Mouse (Mus musculus) limb, embryonic 13.5 days (tissue): Measurements from ENCODE around the gene Tpd52l1. TPM values are rescaled to one million over a fixed set of nuclear protein-coding genes. Genes with fewer than 3 reads are reported as not detected.
"Not testable (repeated sequence)": the region's sequence is repeated elsewhere in the genome, so short reads cannot be mapped to it uniquely, and the experiment has no call there.

ENCODE experiments used
- ATAC-seq: fragments of 200-750 bp; cut with Nextera tagmentation; 2 replicates; pipeline ENCODE4 v1.8.0; 2017; ENCODE audit warnings: low read depth, moderate number of reproducible peaks, moderate TSS enrichment; ENCODE audit not compliant: low FRiP score
- H3K27ac ChIP-seq: fragments of 300-500 bp; sonication (generic); 2 replicates; pipeline ENCODE4 v1.5.1; 2015; ENCODE audit warnings: inconsistent platforms, mild to moderate bottlenecking, moderate library complexity
- H3K27me3 ChIP-seq: fragments of 300-500 bp; sonication (generic); 2 replicates; pipeline ENCODE4 v1.6.1; 2015; ENCODE audit warnings: mild to moderate bottlenecking, inconsistent platforms
- H3K36me3 ChIP-seq: fragments of 300-500 bp; sonication (generic); 2 replicates; pipeline ENCODE4 v1.6.1; 2015; ENCODE audit warnings: inconsistent platforms, mild to moderate bottlenecking, moderate library complexity
- H3K4me1 ChIP-seq: fragments of 300-500 bp; sonication (generic); 2 replicates; pipeline ENCODE4 v1.6.1; 2015; ENCODE audit warnings: inconsistent platforms
- H3K4me2 ChIP-seq: fragments of 300-500 bp; sonication (generic); replicated peaks from 2 replicates; pipeline ENCODE4 v1.6.1; 2015; ENCODE audit warnings: inconsistent platforms, mild to moderate bottlenecking, moderate library complexity
- H3K4me3 ChIP-seq: fragments of 300-500 bp; sonication (generic); 2 replicates; pipeline ENCODE4 v1.5.1; 2015; ENCODE audit warnings: moderate library complexity, mild to moderate bottlenecking, inconsistent platforms
- H3K9ac ChIP-seq: fragments of 300-500 bp; sonication (generic); 2 replicates; pipeline ENCODE4 v1.6.1; 2015; ENCODE audit warnings: mild to moderate bottlenecking, inconsistent platforms
- H3K9me3 ChIP-seq: fragments of 300-500 bp; sonication (generic); 2 replicates; pipeline ENCODE4 v1.6.1; 2016; ENCODE audit warnings: inconsistent platforms
- WGBS: fragments of 180-500 bp; shearing (Covaris S2); methylation state at CpG from one replicate; pipeline ENCODE4 v1.1.7; 2015; 5-methylcytosine and 5-hydroxymethylcytosine counted together
- polyA plus RNA-seq: library from polyadenylated mRNA; unstranded; fragments of >200 nt; fragmentation: Nextera tagmentation; extraction: Ambion mirVana; gene quantifications from 2 replicates; pipeline ENCODE4 v1.2.1, GENCODE M21; 2015

Tpd52l1 gene
- polyA plus RNA-seq, 1 experiment from 2014 or later: 45.6 TPM

DNA sequence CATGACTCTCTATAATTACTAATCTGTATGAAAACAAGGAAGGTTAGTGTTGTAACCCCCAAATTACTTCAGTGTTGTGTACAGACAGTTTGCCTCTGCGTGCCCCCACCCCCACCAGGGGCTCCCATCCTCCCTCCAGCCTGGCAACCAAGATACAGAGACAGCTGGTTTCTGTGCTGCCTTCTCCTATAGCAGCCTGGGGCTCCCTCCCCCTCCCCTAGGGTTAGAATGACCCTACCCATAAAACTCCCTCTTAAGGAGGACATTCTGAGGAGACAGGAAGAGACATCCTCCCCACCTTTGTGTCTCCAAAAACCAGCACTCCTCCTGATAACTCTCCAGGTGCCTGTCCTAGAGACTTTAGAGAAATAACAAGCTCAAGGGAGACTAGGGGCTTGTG is 52.8 kb downstream of the Tpd52l1 start:
- WGBS: 15% methylated on average over 1 of the region's 1 CpGs
- no peak for ATAC-seq
- no peaks in the 10 kb centered on the region for H3K9me3 ChIP-seq
- no peaks in the 10 kb centered on the region for H3K36me3 ChIP-seq
- no peak overlapping the region for H3K9ac ChIP-seq
- H3K4me2 ChIP-seq: no peak overlapping the region
- no peaks in the 10 kb centered on the region for H3K27me3 ChIP-seq
- H3K4me1 ChIP-seq: peaks cover 4% of the 10 kb centered on the region; the same call in 1 of the 2 replicates
- no peak overlapping the region for H3K4me3 ChIP-seq
- H3K27ac ChIP-seq: no peak overlapping the region

DNA sequence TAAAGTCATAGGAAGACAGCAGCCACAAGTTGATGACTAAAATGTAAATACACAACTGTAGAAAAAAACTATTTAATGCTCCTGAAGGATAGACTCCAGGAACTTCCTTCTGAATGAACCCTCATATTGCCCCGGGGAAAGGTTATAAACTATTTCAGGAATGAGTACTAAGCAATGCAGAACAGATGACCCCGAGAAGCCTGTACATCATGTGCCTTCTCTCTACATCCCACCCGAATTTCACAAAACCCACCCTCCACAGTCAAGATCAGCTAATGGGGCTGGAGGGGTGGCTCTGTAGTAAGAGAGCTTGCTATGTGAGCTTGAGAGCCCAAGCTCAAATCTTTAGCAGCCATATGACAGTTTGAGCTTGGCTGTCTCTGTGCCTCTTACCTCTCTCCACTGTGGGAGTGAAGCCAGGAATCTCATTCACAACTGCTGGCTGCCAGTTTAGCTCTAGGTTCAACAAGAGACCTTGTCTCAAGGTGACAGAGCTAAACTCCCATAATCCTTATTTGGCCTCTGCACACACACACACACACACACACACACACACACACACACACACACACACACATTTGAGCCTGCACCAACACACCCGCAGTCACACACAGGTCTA is 54.9 kb downstream of the Tpd52l1 start:
- Histone ChIP-seq H3K9ac (no peak overlapping the region), H3K27ac (no peak overlapping the region), H3K4me2 (no peak overlapping the region), H3K36me3 (no peaks in the 10 kb centered on the region), H3K9me3 (no peaks in the 10 kb centered on the region), H3K27me3 (no peaks in the 10 kb centered on the region), H3K4me3 (no peak overlapping the region), H3K4me1 (peaks cover 4% of the 10 kb centered on the region; the same call in 1 of the 2 replicates)
- ATAC-seq: no peak
- WGBS: 48% methylated on average over 3 of the region's 4 CpGs

DNA sequence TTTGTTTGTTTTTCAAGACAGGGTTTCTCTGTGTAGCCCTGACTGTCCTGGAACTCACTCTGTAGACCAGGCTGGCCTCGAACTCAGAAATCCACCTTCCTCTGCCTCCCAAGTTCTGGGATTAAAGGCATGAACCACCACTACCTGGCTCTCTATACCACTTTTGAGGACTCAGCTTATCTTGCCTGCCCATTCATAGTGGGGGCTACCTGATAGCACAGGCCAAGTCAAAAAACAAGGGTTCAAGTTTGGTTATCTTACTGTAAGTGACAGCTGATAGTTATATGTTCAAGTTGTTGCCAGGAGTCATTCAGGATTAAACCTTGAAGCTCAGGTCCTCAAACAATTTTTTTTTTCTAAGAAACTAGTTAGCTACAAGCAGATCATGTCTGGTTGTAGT is 57.2 kb downstream of the Tpd52l1 start:
- not testable (repeated sequence) for H3K27ac ChIP-seq, H3K4me2 ChIP-seq, ATAC-seq, H3K4me3 ChIP-seq, H3K4me1 ChIP-seq, H3K36me3 ChIP-seq, H3K27me3 ChIP-seq, H3K9ac ChIP-seq, H3K9me3 ChIP-seq
- WGBS: 94% methylated on average over 1 of the region's 1 CpGs

DNA sequence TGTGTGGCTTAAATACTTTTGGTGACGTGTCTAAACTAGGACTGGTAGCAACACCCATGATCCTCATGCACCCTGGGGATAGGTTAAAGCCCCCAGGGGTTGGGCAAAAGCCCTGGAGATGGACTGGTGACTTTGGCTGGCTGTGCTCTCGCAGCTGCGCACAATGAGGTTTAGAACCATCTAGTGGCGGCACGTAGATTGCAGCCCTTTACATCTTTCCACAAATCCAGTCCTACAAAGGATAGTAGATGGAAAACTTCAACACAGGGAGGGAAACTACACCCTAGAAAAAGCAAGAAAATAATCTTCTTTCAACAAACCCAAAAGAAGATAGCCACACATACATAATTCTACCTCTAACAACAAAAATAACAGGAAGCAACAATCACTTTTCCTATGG is 75.6 kb downstream of the Tpd52l1 start:
- ATAC-seq, H3K9ac ChIP-seq, H3K4me1 ChIP-seq, H3K4me2 ChIP-seq, H3K27ac ChIP-seq, H3K4me3 ChIP-seq, H3K27me3 ChIP-seq, H3K36me3 ChIP-seq, H3K9me3 ChIP-seq: not testable (repeated sequence)
- WGBS: 22% methylated on average over 4 of the region's 5 CpGs

DNA sequence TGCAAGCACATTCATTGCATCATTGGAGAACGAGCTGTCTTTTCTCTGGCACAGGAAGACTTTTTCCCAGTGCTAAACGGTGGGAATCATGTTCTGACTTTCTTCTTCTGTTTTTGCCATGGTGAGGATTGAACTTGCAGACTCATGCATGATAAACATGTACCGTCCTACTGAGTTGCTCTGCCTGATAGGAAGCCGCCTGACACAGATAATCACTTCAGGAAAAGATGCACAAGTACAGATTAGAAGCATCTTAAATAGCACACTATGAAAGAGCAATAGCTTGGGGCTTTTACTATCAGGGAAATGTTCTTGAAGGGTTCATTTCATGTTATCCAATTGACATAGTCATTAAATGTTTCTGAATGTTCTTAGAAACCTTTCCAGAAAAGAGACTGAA is 86.0 kb downstream of the Tpd52l1 start:
- WGBS: 88% methylated on average over 4 of the region's 4 CpGs

DNA sequence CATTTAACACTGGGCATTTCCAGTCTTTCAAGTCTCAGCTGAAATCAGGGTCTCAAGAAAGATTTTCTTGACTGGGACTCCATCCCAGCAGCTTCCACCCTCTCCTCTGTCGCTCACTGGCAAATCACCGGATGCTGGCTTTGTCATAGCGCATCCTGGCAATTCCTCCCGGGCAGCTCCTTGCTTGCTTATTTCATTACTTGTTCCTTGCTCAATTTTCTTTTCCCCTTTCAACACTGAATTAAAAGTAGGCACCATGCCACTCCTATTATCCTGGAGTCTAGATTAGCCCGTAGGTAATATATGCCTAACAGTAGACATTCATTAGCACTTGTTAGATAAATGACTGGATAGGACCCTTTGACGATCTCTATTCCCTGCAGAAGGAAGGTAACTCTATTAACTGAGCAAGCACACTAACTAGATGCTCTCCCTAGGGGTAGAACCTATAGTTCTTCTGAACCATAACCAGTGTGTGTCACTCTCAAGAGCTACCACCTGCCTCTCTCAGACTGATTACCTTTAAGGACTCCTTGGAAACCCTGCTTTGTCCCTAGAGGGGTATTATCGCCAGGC is 90.8 kb downstream of the Tpd52l1 start:
- ATAC-seq: no peak
- Histone ChIP-seq H3K27me3 (no peaks in the 10 kb centered on the region), H3K4me2 (no peak overlapping the region), H3K36me3 (no peaks in the 10 kb centered on the region), H3K4me3 (no peak overlapping the region), H3K9me3 (0 out of 2 replicates have a peak, but pooled peaks cover 3% of the 10 kb centered on the region), H3K9ac (no peak overlapping the region), H3K4me1 (no peaks in the 10 kb centered on the region), H3K27ac (no peak overlapping the region)
- 77% methylated on average over 7 of the region's 7 CpGs for WGBS

More for the DNA sequence above, 86.0 kb downstream of the Tpd52l1 start:
- Histone ChIP-seq H3K9me3 (0 out of 2 replicates have a peak, but pooled peaks cover 3% of the 10 kb centered on the region), H3K36me3 (no peaks in the 10 kb centered on the region), H3K9ac (no peak overlapping the region), H3K4me2 (no peak overlapping the region), H3K27ac (no peak overlapping the region), H3K4me1 (no peaks in the 10 kb centered on the region), H3K4me3 (no peak overlapping the region), H3K27me3 (no peaks in the 10 kb centered on the region)
- no peak for ATAC-seq

DNA sequence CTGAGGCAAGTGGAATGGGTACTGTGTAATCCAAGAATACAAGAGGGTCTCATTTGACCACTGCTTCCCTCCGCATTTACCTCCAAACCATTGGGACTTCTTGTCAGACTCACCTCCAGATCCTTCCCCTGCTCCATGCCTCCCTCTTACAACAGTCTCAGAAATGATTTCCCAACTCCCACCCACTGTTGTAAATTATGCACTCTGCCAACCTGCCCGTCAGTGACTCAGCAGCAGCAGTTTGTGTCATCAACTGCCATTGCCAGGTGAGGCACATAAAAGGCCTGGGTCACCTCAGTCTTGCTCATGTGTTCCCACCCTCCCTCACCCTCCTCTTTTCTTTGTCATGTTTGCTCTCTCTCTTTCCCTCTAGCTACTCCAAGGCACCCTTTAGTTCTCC is 91.6 kb downstream of the Tpd52l1 start:
- no peak overlapping the region for H3K9ac ChIP-seq
- ATAC-seq: no peak
- H3K4me2 ChIP-seq: no peak overlapping the region
- no peaks in the 10 kb centered on the region for H3K36me3 ChIP-seq
- H3K4me1 ChIP-seq: no peaks in the 10 kb centered on the region
- WGBS: 81% methylated on average over 2 of the region's 2 CpGs
- H3K4me3 ChIP-seq: no peak overlapping the region
- H3K27ac ChIP-seq: no peak overlapping the region
- no peaks in the 10 kb centered on the region for H3K9me3 ChIP-seq
- no peaks in the 10 kb centered on the region for H3K27me3 ChIP-seq

DNA sequence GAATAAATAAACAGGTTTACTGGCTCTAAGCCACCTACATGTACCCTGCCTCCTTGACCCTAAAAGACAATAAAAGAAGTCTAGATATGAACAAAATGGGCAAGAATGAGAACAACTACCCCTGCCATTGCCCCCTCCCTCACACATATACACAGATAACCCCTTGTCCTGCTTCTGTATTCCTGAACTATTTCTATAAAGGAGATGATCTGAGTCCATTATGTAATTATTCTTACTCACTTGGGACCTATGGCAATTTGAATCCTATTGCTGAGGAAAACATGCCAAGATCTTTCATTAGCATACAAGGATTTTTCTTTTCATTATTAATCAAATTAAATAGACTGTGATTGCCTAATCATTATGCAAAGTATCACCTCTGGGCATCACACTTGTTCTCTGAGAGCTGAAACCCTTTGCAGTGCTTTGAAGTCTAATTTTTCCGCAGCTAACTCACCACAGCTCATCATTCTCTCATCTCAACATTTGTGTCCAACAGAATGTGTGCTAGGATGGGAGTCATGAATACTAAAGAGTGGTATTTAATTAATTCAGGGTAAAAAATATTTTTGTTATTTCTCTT is 92.8 kb downstream of the Tpd52l1 start:
- Histone ChIP-seq H3K4me2 (no peak overlapping the region), H3K4me3 (no peak overlapping the region), H3K4me1 (no peaks in the 10 kb centered on the region), H3K27ac (no peak overlapping the region), H3K27me3 (no peaks in the 10 kb centered on the region), H3K9ac (no peak overlapping the region), H3K9me3 (no peaks in the 10 kb centered on the region), H3K36me3 (no peaks in the 10 kb centered on the region)
- ATAC-seq: no peak
- 87% methylated on average over 1 of the region's 1 CpGs for WGBS

DNA sequence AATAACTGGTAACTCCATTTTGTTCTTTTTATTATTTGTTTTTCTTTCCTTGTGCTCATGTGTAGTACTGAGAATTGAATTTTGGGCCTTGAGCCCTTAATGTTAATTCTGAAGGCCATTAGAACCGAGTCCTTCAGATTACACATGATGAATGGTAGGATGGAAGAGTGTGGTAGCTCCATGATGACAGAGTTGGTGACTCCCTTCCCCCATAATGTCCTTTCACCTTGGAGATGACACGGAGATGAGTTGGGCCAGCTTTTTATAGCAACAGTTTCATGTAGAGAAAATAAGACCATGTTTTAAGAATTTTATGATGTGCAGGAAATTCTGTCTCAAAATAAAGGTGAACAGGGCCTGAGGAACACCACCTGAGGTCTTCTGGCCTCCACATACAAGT is 94.7 kb downstream of the Tpd52l1 start:
- H3K27me3 ChIP-seq: no peaks in the 10 kb centered on the region
- no peak overlapping the region for H3K27ac ChIP-seq
- ATAC-seq: no peak
- H3K9me3 ChIP-seq: no peaks in the 10 kb centered on the region
- H3K4me1 ChIP-seq: no peaks in the 10 kb centered on the region
- H3K36me3 ChIP-seq: no peaks in the 10 kb centered on the region
- H3K4me3 ChIP-seq: no peak overlapping the region
- WGBS: 86% methylated on average over 2 of the region's 2 CpGs
- no peak overlapping the region for H3K4me2 ChIP-seq
- no peak overlapping the region for H3K9ac ChIP-seq

DNA sequence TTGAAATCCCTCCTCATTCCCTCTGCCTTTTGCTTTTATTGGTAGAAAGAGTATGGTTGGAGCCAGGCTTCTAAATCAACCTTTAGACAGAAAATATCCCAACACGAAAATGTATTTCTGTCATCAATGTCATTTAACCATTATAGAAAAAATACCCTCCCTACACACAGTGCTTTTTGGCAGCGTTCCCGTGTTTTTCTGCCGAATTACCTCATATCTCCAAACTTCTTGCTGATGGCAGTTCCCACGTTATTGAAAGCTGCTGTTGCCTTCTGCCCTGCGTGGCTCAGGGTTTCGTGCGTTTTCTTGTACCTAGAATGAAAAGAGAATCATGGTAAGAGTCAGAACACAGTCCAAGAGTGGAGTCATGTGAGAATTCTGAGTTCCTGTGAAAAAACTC is 99.4 kb downstream of the Tpd52l1 start:
- H3K36me3 ChIP-seq: no peaks in the 10 kb centered on the region
- no peaks in the 10 kb centered on the region for H3K4me1 ChIP-seq
- H3K27me3 ChIP-seq: no peaks in the 10 kb centered on the region
- H3K27ac ChIP-seq: no peak overlapping the region
- H3K9me3 ChIP-seq: no peaks in the 10 kb centered on the region
- no peak overlapping the region for H3K4me3 ChIP-seq
- no peak overlapping the region for H3K9ac ChIP-seq
- no peak for ATAC-seq
- no peak overlapping the region for H3K4me2 ChIP-seq
- WGBS: 77% methylated on average over 8 of the region's 8 CpGs

DNA sequence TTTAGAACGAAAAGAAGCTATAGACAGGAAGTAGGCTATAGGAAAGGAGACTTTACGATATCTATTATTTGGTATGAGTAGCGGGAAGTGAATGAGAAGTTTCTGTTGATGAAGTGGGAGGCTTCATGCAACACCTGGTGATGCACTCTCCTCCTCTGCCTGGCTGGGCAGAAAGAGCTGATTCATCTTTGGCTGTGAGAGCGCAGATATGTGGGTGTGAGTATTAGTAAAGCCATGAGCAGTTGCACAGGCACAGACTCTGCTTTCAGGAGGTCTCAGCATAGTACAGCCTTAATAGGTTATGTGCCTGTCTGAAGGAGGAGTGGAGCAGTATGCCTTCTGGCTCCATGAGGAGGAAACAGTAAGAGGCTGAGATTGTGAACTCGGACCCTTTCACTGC is 109.3 kb downstream of the Tpd52l1 start:
- Histone ChIP-seq H3K9me3 (no peaks in the 10 kb centered on the region), H3K27ac (no peak overlapping the region), H3K4me3 (no peak overlapping the region), H3K4me2 (no peak overlapping the region), H3K4me1 (no peaks in the 10 kb centered on the region), H3K36me3 (no peaks in the 10 kb centered on the region), H3K27me3 (no peaks in the 10 kb centered on the region), H3K9ac (no peak overlapping the region)
- WGBS: 75% methylated on average over 5 of the region's 5 CpGs
- no peak for ATAC-seq

DNA sequence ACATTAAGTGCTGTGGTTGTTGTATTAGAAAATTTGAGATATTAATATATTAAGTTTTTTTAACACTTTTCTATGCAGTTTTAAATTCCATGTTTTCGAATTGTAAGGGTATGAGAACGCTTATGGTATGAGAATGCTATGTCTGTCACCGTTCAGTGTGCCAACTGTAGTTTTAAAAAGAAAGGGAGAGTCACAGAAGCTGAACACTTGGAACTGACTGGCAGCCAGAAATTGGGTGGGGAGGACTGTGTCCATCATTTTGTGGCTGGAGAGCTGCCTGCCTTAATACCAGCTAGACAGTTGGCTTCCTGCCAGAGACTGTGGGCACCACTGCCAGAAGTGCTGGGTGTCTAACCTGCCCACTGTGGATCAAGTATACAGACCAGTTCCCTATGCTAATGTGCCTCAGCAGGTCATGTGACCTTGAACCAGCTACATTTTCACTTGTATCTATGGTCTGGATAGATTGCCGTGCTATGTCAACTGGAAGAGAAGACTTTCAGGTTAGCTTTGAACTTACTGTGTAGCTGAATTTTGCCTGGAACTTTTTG is 114.5 kb downstream of the Tpd52l1 start:
- Histone ChIP-seq H3K4me3 (no peak overlapping the region), H3K9me3 (no peaks in the 10 kb centered on the region), H3K27ac (no peak overlapping the region), H3K27me3 (no peaks in the 10 kb centered on the region), H3K4me2 (no peak overlapping the region), H3K36me3 (peaks cover 25% of the 10 kb centered on the region), H3K4me1 (0 out of 2 replicates have a peak, but pooled peaks cover 5% of the 10 kb centered on the region), H3K9ac (no peak overlapping the region)
- 90% methylated on average over 4 of the region's 4 CpGs for WGBS
- peak; percentile 44; the same call in 1 of the 2 replicates for ATAC-seq
